Mouse (Mus musculus) inflammation-experienced regulatory T-cells (primary cell): ENCODE data around the gene Kmo. TPM values are rescaled to one million over a fixed set of nuclear protein-coding genes. Genes with fewer than 3 reads are reported as not detected.

ENCODE experiments used
- polyA plus RNA-seq, 2 experiments: library from polyadenylated mRNA; unstranded; fragments of 100-300 nt; shearing (Covaris generic); gene quantifications; one replicate each; pipeline ENCODE4 v1.2.1; 2017

The Kmo gene
- polyA plus RNA-seq: 1 to 10 TPM in 1 of 2 experiments, under 1 TPM in 1; 0.70 to 2.8 TPM

GRCm38 (mm10) chr1:175619814-175620431, at the start of gene Kmo:
Gene Kmo (plus strand): TSS chr1:175620381.

DNA sequence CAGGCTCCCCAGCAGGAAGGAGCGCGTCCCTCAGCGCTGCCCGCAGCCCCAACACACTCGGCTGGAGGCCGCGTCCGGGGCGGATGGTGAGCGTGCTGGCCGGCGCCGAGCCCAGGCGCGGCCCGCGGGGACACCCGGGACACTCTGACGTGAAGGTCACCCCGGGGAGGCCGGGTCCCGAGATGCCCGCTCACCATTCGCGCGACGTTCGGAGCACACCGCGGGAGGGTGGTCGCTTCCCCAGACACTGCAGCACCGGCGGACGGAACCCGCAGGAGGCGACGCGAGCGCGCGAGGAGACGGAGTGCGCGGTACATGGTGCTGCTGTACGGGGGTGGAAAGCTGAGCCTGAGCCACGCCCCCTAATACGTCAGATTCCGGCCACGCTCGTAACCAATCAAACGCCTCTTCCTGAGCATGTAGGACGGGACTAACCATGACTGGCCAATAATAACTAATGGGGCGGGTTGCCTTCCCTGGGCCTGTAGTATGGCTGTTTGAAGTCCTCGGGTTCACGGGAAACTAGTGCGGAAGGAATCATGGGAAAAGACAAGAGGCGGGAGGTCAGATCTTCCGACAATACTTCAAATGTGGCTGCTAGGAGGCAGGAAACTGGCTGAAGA, 5.2 kb downstream of the Kmo start, which contains the start of gene Fh1:
Gene Fh1, minus strand, starts transcription at position 379 of the 623 bp plus-strand sequence.

DNA sequence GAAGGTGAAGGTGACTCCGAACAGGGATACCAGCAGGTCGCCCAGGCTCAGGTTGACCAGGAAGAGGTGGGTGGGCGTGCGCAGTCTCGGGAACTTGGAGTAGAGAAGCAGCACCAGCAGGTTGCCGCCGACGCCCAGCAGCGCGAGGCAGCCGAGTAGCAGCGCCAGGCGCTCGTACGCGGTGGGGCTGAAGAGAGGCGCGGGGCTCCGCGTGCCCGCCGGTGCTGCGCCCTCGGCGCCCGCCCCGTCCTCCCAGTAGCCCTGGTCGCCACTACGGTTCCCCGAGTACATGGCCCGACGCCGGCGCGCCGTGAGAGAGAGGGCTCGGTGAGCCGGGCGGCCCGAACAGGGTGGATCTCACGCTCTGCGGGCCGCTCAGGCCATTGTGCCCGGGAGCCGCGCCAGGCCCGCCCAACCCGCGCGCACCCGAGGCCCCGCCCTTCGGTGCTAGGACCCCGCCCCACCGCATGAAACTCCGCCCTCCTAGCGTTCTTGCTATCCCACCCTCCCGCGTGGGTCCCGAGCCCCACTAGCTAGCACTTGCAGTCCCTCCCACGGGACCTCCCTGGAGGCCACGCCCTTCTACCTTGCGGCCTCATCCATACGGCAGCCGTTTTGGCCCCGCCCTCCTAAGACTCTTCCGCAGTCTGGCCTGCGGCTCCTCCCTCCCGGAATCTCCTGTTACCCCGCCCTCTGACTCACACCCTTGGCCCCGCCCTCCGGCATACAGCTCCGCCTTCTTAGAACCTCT, 72.2 kb downstream of the Kmo start, which contains the start of the genes Opn3 and Chml:
Gene Opn3, minus strand, starts transcription at position 531 of the 751 bp plus-strand sequence.
Gene Chml, minus strand, starts transcription at position 656 of the 751 bp plus-strand sequence.

GRCm38 (mm10) chr1:175698293-175698692, 78.1 kb downstream of the Kmo start, which contains the start of gene Wdr64:
Gene Wdr64 (plus strand): TSS chr1:175698593.

Other genes with a start within 250 kb of the Kmo start
- not detected for gene Rgs7, start 127.9 kb upstream of the Kmo start, polyA plus RNA-seq
- 10 to 100 TPM; 56.4 to 58.6 TPM for gene Fh1, start 5.3 kb downstream of the Kmo start, polyA plus RNA-seq
- under 1 TPM in 1 of 2 experiments, not detected in 1; 0.22 TPM for gene Opn3, start 72.4 kb downstream of the Kmo start, polyA plus RNA-seq
- gene Chml, start 72.5 kb downstream of the Kmo start, polyA plus RNA-seq: 1 to 10 TPM; 1.3 to 2.0 TPM
- not detected for gene Wdr64, start 78.2 kb downstream of the Kmo start, polyA plus RNA-seq